Mouse (Mus musculus): ENCODE results near the gene Als2cl. TPM values are rescaled to one million over a fixed set of nuclear protein-coding genes. Genes with fewer than 3 reads are reported as not detected.

Als2cl gene
- polyA plus RNA-seq, 1 experiment from 2014 or later, result 4.9 TPM

Small RNAs within 50 kb of the gene (microRNA-seq; reads per million reads assigned to microRNA genes)
- gene Gm24269 (ENCODE audit: borderline number of aligned reads), result not detected

Other genes with a start within 250 kb of the Als2cl start
- gene Nbeal2, start 225.7 kb upstream of the Als2cl start, polyA plus RNA-seq (2015; fragmentation: Nextera tagmentation; extraction: Ambion mirVana), result 15.7 and 19.1 TPM in 2 replicates
- 210 and 226 TPM in 2 replicates for gene Ccdc12, start 223.4 kb upstream of the Als2cl start, polyA plus RNA-seq (2015; fragmentation: Nextera tagmentation; extraction: Ambion mirVana)
- 0.94 and 1.4 TPM in 2 replicates for gene Myl3, start 138.0 kb upstream of the Als2cl start, polyA plus RNA-seq (2015; fragmentation: Nextera tagmentation; extraction: Ambion mirVana)
- gene Pth1r, start 132.7 kb upstream of the Als2cl start, polyA plus RNA-seq (2015; fragmentation: Nextera tagmentation; extraction: Ambion mirVana), result 2.6 and 2.9 TPM in 2 replicates
- not detected in 2 replicates for gene Prss42, start 81.7 kb upstream of the Als2cl start, polyA plus RNA-seq (2015; fragmentation: Nextera tagmentation; extraction: Ambion mirVana)
- gene Prss44, start 65.9 kb upstream of the Als2cl start, polyA plus RNA-seq (2015; fragmentation: Nextera tagmentation; extraction: Ambion mirVana), result 0.14 TPM in 1 of 2 replicates, not detected in the other
- not detected in 2 replicates for gene Prss43, start 53.2 kb upstream of the Als2cl start, polyA plus RNA-seq (2015; fragmentation: Nextera tagmentation; extraction: Ambion mirVana)
- not detected in 2 replicates for gene Prss45, start 45.3 kb upstream of the Als2cl start, polyA plus RNA-seq (2015; fragmentation: Nextera tagmentation; extraction: Ambion mirVana)
- gene Prss46, start 35.4 kb upstream of the Als2cl start, polyA plus RNA-seq (2015; fragmentation: Nextera tagmentation; extraction: Ambion mirVana), result not detected in 2 replicates
- gene Prss50, start 21.9 kb upstream of the Als2cl start, polyA plus RNA-seq (2015; fragmentation: Nextera tagmentation; extraction: Ambion mirVana), result 0.14 and 0.18 TPM in 2 replicates
- gene Tmie, start 243 bp downstream of the Als2cl start, polyA plus RNA-seq (2015; fragmentation: Nextera tagmentation; extraction: Ambion mirVana), result 6.2 and 7.1 TPM in 2 replicates
- 0.67 and 0.82 TPM in 2 replicates for gene Fam240a, start 37.0 kb downstream of the Als2cl start, polyA plus RNA-seq (2015; fragmentation: Nextera tagmentation; extraction: Ambion mirVana)
- 0.52 and 0.69 TPM in 2 replicates for gene Tdgf1, start 66.3 kb downstream of the Als2cl start, polyA plus RNA-seq (2015; fragmentation: Nextera tagmentation; extraction: Ambion mirVana)
- gene Lrrc2, start 71.7 kb downstream of the Als2cl start, polyA plus RNA-seq (2015; fragmentation: Nextera tagmentation; extraction: Ambion mirVana), result 0.08 and 0.38 TPM in 2 replicates
- gene Rtp3, start 110.7 kb downstream of the Als2cl start, polyA plus RNA-seq (2015; fragmentation: Nextera tagmentation; extraction: Ambion mirVana), result 0.14 and 0.20 TPM in 2 replicates
- gene Ltf, start 139.4 kb downstream of the Als2cl start, polyA plus RNA-seq (2015; fragmentation: Nextera tagmentation; extraction: Ambion mirVana), result 2.4 and 8.0 TPM in 2 replicates
- gene Ccrl2, start 177.6 kb downstream of the Als2cl start, polyA plus RNA-seq (2015; fragmentation: Nextera tagmentation; extraction: Ambion mirVana), result 1.6 and 2.5 TPM in 2 replicates
- 24.8 and 26.6 TPM in 2 replicates for gene Lrrfip2, start 237.7 kb downstream of the Als2cl start, polyA plus RNA-seq (2015; fragmentation: Nextera tagmentation; extraction: Ambion mirVana)